Mouse (Mus musculus) cortical plate, adult 2 months (tissue): Measurements from ENCODE around the gene Nmnat3. TPM values are rescaled to one million over a fixed set of nuclear protein-coding genes. Genes with fewer than 3 reads are reported as not detected.

Experiments used
- H3K27ac ChIP-seq: fragments of 200-500 bp; 2 replicates; pipeline ENCODE4 v1.5.1; 2012; ENCODE audit warnings: low read length, control low read depth, inconsistent platforms; ENCODE audit not compliant: insufficient read depth
- H3K4me1 ChIP-seq: fragments of 200-500 bp; 2 replicates; pipeline ENCODE4 v1.6.1; 2011; ENCODE audit warnings: low read length; ENCODE audit not compliant: control insufficient read depth, insufficient read depth
- H3K4me3 ChIP-seq: fragments of 200-500 bp; 2 replicates; pipeline ENCODE4 v1.5.1; 2011; ENCODE audit warnings: mild to moderate bottlenecking, low read length, control low read depth; ENCODE audit not compliant: insufficient read depth
- CTCF ChIP-seq: fragments of 200-500 bp; IDR thresholded peaks from 2 replicates; pipeline ENCODE4 v1.5.1; 2011; ENCODE audit warnings: mild to moderate bottlenecking, control low read depth, low read length; ENCODE audit not compliant: insufficient read depth; ENCODE audit errors: extremely low read depth
- POLR2A ChIP-seq: fragments of 200-500 bp; IDR thresholded peaks from 2 replicates; pipeline ENCODE4 v1.6.1; 2011; ENCODE audit warnings: mild to moderate bottlenecking, low read length, control low read depth; ENCODE audit not compliant: insufficient read depth; ENCODE audit errors: extremely low read depth
- polyA plus RNA-seq: library from polyadenylated mRNA; depleted of rRNA; stranded (reverse); fragments of >200 nt; gene quantifications from 2 replicates; pipeline ENCODE4 v1.2.3, GENCODE M21; 2012; rRNA removed

Gene Nmnat3
- polyA plus RNA-seq, 1 experiment, result 2.9 TPM

DNA sequence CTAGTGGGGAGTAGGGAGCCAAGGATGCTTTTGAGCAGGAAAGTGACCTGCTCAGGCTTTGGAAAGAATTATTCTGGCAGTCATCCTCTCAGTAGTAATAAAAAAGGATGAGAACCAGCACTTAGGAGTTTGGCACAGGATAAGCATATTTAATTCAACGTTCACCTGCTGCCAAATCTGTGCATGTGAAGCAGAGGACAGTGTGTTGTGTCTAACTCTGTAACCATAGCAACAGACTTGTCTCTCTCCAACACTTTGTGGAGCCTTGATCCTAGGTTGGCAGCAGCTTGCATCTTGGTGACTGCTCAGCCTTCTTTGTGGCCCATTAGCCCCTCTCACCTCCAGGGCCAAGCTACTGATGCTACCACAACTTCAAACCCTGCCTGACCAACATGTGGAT lies 163.7 kb downstream of the Nmnat3 start:
- TF ChIP-seq CTCF, result no peak
- no peak for TF ChIP-seq POLR2A
- Histone ChIP-seq H3K4me1 (no peaks in the 10 kb centered on the region), H3K4me3 (no peak overlapping the region), H3K27ac (no peak overlapping the region)

DNA sequence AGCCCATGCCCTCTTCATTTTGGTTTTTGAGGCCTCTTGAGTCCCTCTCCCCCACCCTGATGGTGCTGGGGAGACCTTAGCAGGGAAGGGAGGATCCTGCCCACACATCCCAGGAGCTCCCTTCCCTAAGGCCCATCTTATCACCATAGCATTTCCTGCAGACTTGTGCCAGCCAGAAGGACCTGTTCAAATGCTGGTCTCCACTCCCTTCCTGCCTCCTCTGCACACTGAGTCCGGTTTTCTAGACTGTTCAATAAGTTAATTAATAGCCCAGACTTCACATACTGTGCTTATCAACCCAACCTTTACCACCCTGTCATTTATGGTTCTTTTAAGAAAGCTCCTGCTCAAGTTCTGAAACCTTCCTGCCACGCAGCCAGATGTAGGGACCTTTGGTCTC lies 179.5 kb downstream of the Nmnat3 start:
- Histone ChIP-seq H3K4me1 (no peaks in the 10 kb centered on the region), H3K27ac (no peak overlapping the region)

More for the DNA sequence above, 179.5 kb downstream of the Nmnat3 start:
- H3K4me3 ChIP-seq, result no peak overlapping the region
- TF ChIP-seq CTCF (no peak), POLR2A (no peak)

Other genes with a start within 250 kb of the Nmnat3 start
- 17.1 and 22.2 TPM in 2 replicates for gene Rbp1, start 135.5 kb downstream of the Nmnat3 start, polyA plus RNA-seq
- gene Rbp2, start 198.7 kb downstream of the Nmnat3 start, polyA plus RNA-seq, result not detected in 2 replicates